Mouse (Mus musculus) Patski (cell line): ENCODE data around the gene Prune2. TPM values are rescaled to one million over a fixed set of nuclear protein-coding genes. Genes with fewer than 3 reads are reported as not detected.
A peak's percentile ranks its signal among the peaks of the same experiment; 100 is the strongest.

Experiments used
- ATAC-seq: fragments of 100-300 bp; one replicate; pipeline ENCODE4 v1.8.0; 2021
- CTCF ChIA-PET: fragments of 350-600 bp; sonication (Branson Sonifier 250); formaldehyde crosslinking; loops from one replicate; lab custom pipeline; 2022; ENCODE audit warnings: inconsistent platforms; lab: Charles Lee
- POLR2A ChIA-PET: fragments of 350-600 bp; sonication (Branson Sonifier 250); formaldehyde crosslinking; loops from one replicate; lab custom pipeline; 2022; ENCODE audit warnings: antibody characterized with exemption, inconsistent platforms; lab: Charles Lee
- DNase-seq: peaks from one replicate; pipeline ENCODE4 v3.0.0-alpha.2; 2011; ENCODE audit warnings: low read depth, low spot score
- H3K27me3 ChIP-seq: fragments of 371-371 bp; one replicate; pipeline ENCODE4 v1.5.1; 2021
- CTCF ChIP-seq: fragments of 100-300 bp; IDR thresholded peaks from one replicate; pipeline ENCODE4 v1.5.1; 2021
- in situ Hi-C: fragments of 300-500 bp; cut with MboI; formaldehyde crosslinking; loops from 3 replicates; pipeline ENCODE4 v1.11.1; 2018; ENCODE audit warnings: low pct_unique_long_range_greater_than_20kb, mixed read lengths
- polyA plus RNA-seq: library from polyadenylated mRNA; unstranded; gene quantifications from one replicate; pipeline ENCODE4 v1.2.3, GENCODE M21; 2021

Gene Prune2
- polyA plus RNA-seq, 1 experiment from 2014 or later, result 0.33 TPM

DNA sequence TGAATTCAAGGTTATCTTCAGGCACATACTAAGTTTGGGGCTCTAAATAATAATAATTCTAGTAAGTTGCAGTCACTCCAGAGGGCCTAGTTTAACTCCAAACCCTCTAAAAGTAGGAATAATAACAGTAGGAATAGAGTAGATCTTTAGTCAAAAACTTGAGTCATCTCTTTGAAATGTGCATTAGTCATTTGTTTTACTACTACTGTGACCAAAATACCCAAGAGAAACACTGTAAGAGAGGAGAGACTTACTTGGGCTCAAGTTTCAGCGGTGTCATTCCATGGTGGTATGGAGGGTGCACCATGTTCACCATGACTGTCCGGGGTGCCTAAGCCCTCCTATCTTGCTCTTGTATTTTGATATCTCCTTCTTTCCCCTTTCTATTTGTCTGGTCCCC is 187.3 kb downstream of the Prune2 start:
- ATAC-seq (peak; percentile 23), DNase-seq (no peak)
- no peak for TF ChIP-seq CTCF
- no peaks in the 10 kb centered on the region for H3K27me3 ChIP-seq
- CTCF ChIA-PET, result interaction anchor here (0.8 to 1.0 kb wide), 2 partner anchors 115 to 245 kb away, joined by 3 read pairs; no protein-coding TSS in a partner anchor
- POLR2A ChIA-PET, result no interaction called here
- in situ Hi-C loops, result no loop called here

DNA sequence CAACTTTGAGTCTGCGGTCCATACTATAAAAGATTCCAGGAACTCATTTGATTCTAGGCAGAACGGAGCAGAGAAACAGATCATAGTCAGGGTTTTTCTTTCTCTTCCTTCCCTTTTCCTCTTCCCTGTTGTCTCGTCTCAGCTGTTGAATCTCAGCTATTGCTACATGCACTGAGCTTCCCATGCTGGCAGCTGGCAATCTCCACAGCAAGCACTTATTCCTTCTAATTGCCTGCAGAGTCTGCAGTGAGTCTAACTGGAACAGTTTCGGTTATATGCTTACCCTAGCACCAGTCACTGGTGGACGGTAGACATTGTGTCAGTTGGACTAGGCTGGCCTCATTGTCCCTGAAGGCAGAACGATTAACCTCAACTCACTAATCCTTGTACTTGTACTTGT is 188.3 kb downstream of the Prune2 start:
- ATAC-seq, result no peak
- in situ Hi-C loops, result no loop called here
- no peaks in the 10 kb centered on the region for H3K27me3 ChIP-seq
- no peak for DNase-seq
- POLR2A ChIA-PET, result no interaction called here
- CTCF ChIA-PET, result interaction anchor here (0.8 to 1.5 kb wide), 4 partner anchors 20 to 244 kb away, joined by 3 to 5 read pairs (median 3); no protein-coding TSS in a partner anchor
- no peak for TF ChIP-seq CTCF

DNA sequence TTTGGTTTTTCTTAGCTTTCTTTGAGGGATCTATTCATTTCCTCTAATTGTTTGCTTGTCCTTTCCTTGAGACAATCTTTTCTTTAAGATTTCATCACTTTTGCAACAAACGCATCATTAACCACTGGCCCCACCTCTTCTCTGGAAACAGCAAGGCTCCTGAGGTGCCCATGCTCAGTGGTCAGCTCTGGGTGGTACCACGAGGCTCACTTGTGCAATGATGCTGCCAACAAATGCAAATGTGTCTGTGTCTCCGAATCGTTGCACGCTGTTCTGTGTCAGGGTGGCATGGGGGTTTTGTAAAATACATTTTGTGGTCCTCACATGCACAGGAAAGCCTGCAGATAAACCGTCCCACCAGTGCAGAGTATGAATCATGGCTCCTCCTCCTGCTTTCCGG is 194.1 kb downstream of the Prune2 start:
- in situ Hi-C loops, result no loop called here
- CTCF ChIA-PET, result interaction anchor here (1.5 kb wide), 1 partner anchor 26 kb away, joined by 5 read pairs; no protein-coding TSS in a partner anchor
- no peak for DNase-seq
- H3K27me3 ChIP-seq, result no peaks in the 10 kb centered on the region
- peak; percentile 31 for ATAC-seq
- POLR2A ChIA-PET, result no interaction called here
- TF ChIP-seq CTCF, result no peak

DNA sequence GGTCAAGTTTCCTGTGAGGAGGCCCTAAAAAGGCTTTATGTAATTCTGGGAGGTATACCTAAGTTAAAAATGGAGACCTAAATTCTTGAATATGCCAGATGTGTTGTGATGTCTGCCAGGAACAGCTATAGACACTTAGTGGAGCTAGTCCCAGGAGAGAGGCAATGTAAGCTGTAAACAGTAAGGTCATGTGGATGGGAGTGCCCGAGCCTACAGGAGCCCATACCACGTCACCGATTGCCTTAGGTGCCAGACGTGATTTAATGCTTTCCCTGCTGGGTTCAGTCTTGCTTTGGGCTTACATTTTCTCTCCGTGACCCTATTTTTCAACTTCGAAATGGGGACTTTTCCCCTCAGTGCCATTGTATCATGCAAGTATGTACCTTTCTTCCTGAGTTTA is 195.9 kb downstream of the Prune2 start:
- in situ Hi-C loops, result no loop called here
- CTCF ChIA-PET, result interaction anchor here (1.4 to 1.5 kb wide), 3 partner anchors 12 to 213 kb away, joined by 4 to 5 read pairs (median 5); no protein-coding TSS in a partner anchor
- no peaks in the 10 kb centered on the region for H3K27me3 ChIP-seq
- DNase-seq (no peak), ATAC-seq (no peak)
- POLR2A ChIA-PET, result no interaction called here
- no peak for TF ChIP-seq CTCF

- CTCF ChIA-PET, result interaction anchor here (0.8 to 1.3 kb wide), 3 partner anchors 10 to 212 kb away, joined by 3 read pairs; no protein-coding TSS in a partner anchor
- in situ Hi-C loops, result no loop called here
- POLR2A ChIA-PET, result no interaction called here
- ATAC-seq (no peak), DNase-seq (no peak)
- no peaks in the 10 kb centered on the region for H3K27me3 ChIP-seq
- no peak for TF ChIP-seq CTCF
Measured at GRCm38 (mm10) chr19:17152461-17152860, 196.5 kb downstream of the Prune2 start.

- CTCF ChIA-PET, result interaction anchor here (1.3 to 1.6 kb wide), 2 partner anchors 9 to 12 kb away, joined by 4 to 6 read pairs; no protein-coding TSS in a partner anchor
- DNase-seq (no peak), ATAC-seq (peak; percentile 23)
- POLR2A ChIA-PET, result no interaction called here
- in situ Hi-C loops, result no loop called here
- TF ChIP-seq CTCF, result no peak
- H3K27me3 ChIP-seq, result no peaks in the 10 kb centered on the region
Measured at GRCm38 (mm10) chr19:17153911-17154639, 198.2 kb downstream of the Prune2 start.

GRCm38 (mm10) chr19:17155216-17155615 is 199.3 kb downstream of the Prune2 start:
- ATAC-seq, result no peak
- in situ Hi-C loops, result no loop called here
- CTCF ChIA-PET, result interaction anchor here (1.6 kb wide), 1 partner anchor 8 kb away, joined by 6 read pairs; no protein-coding TSS in a partner anchor
- DNase-seq, result no peak
- POLR2A ChIA-PET, result no interaction called here
- no peaks in the 10 kb centered on the region for H3K27me3 ChIP-seq
- TF ChIP-seq CTCF, result no peak

DNA sequence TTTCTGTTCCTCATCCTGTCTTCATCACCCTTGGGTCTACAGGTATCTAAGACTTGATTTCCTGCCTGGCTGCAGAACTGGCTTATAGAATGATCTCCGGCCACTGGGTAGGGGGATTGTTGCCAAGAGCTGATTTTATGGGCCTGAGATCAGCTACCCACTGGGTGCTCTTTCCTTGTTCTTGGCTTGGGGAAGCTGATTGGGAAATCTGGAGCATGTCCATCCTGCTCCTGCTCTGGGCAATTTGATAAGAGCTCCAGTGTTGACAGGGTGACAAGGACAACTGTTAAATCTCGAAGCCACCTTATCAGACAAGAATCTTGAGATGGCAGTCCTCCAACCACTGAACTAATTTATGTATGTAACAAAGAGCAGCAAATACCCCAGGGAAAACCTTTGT is 203.8 kb downstream of the Prune2 start:
- no peaks in the 10 kb centered on the region for H3K27me3 ChIP-seq
- no peak for ATAC-seq
- ChIA-PET CTCF (interaction anchor here (3.5 kb wide), 1 partner anchor 205 kb away, joined by 18 read pairs; no protein-coding TSS in a partner anchor), POLR2A (interaction anchor here (0.7 kb wide), 2 partner anchors 27 to 202 kb away, joined by 4 read pairs; no protein-coding TSS in a partner anchor)
- DNase-seq, result no peak
- TF ChIP-seq CTCF, result no peak
- in situ Hi-C loops, result no loop called here

DNA sequence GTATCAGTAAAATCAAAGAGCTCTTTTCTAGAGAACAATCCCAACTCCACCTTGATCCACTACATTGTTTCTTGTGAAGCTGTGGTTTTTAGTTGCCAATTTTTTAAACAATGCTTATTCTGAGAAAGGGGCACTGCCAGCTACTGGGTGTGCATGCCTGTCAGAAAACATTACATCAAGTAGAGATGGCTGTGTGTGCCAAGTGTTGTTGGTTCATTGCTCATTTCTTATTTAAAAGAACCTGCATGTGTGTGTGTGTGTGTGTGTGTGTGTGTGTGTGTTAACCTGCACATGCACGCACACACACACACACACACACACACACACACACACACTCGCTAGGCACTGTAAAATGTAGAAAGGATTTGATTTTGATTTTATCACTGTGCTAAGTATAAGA is 204.3 kb downstream of the Prune2 start:
- ATAC-seq, result no peak
- CTCF ChIA-PET, result interaction anchor here (3.5 to 4.0 kb wide), 2 partner anchors 200 to 204 kb away, joined by 18 to 35 read pairs; no protein-coding TSS in a partner anchor

GRCm38 (mm10) chr19:17163511-17163953 is 207.6 kb downstream of the Prune2 start:
- CTCF ChIA-PET, result interaction anchor here (0.6 to 4.0 kb wide), 31 partner anchors 9 to 237 kb away, joined by 3 to 51 read pairs (median 4); no protein-coding TSS in a partner anchor
- in situ Hi-C loops, result no loop called here
- H3K27me3 ChIP-seq, result no peaks in the 10 kb centered on the region

More for the DNA sequence above, 204.3 kb downstream of the Prune2 start:
- in situ Hi-C loops, result no loop called here
- no peaks in the 10 kb centered on the region for H3K27me3 ChIP-seq
- no peak for TF ChIP-seq CTCF
- POLR2A ChIA-PET, result interaction anchor here (0.7 kb wide), 2 partner anchors 28 to 202 kb away, joined by 4 read pairs; no protein-coding TSS in a partner anchor
- DNase-seq, result no peak

GRCm38 (mm10) chr19:17166288-17166687 is 210.4 kb downstream of the Prune2 start:
- DNase-seq (no peak), ATAC-seq (no peak)
- CTCF ChIA-PET, result interaction anchor here (1.4 to 2.0 kb wide), 3 partner anchors 9 to 198 kb away, joined by 3 to 12 read pairs (median 8); no protein-coding TSS in a partner anchor
- POLR2A ChIA-PET, result no interaction called here
- H3K27me3 ChIP-seq, result no peaks in the 10 kb centered on the region
- no peak for TF ChIP-seq CTCF
- in situ Hi-C loops, result no loop called here

More at GRCm38 (mm10) chr19:17163511-17163953, 207.6 kb downstream of the Prune2 start:
- DNase-seq (no peak), ATAC-seq (peak; percentile 95)
- TF ChIP-seq CTCF, result peak; percentile 90
- POLR2A ChIA-PET, result no interaction called here
